Mouse (Mus musculus) left cerebral cortex, postnatal 14 days (tissue): ENCODE measurements around the gene Mzf1. TPM values are rescaled to one million over a fixed set of nuclear protein-coding genes. Genes with fewer than 3 reads are reported as not detected.

Source experiments
- DNase-seq, 2 experiments: peaks; one replicate each; pipeline ENCODE4 v3.0.0; 2021 to 2022; ENCODE audit warnings: low spot score in 2 of 2, mixed read lengths in 1 of 2
- intact Hi-C: fragments of 180-260 bp; cut with DNase I; formaldehyde crosslinking; loops from one replicate; pipeline ENCODE4 v1.15.1; 2025
- total RNA-seq, 2 experiments: library from RNA; stranded (reverse); gene quantifications; 2 replicates each; pipeline ENCODE4 v1.2.3; 2021

Mzf1 gene
- total RNA-seq, 2 experiments from 2014 or later = 15.5 to 16.7 TPM

GRCm38 (mm10) chr7:13009143-13010004 is 45.2 kb downstream of the Mzf1 start:
- DNase-seq = peak; percentile 93 to 97
- intact Hi-C loops = loop anchor here (2.0 to 5.0 kb wide), 3 partner anchors 15 to 97 kb away; no protein-coding TSS in a partner anchor

- peak in 1 of 2 experiments; percentile 7 for DNase-seq
- intact Hi-C loops = loop anchor here (2.0 to 5.0 kb wide), 3 partner anchors 17 to 95 kb away; no protein-coding TSS in a partner anchor
Observed at GRCm38 (mm10) chr7:13007341-13008092, 47.0 kb downstream of the Mzf1 start.

GRCm38 (mm10) chr7:13006531-13006930 is 48.0 kb downstream of the Mzf1 start:
- DNase-seq = no peak
- intact Hi-C loops = loop anchor here (5.0 kb wide), 1 partner anchor 94 kb away; no protein-coding TSS in a partner anchor

- DNase-seq = no peak
- intact Hi-C loops = loop anchor here (5.0 kb wide), 1 partner anchor 94 kb away; no protein-coding TSS in a partner anchor
Observed at GRCm38 (mm10) chr7:13006011-13006410, 48.6 kb downstream of the Mzf1 start.

- intact Hi-C loops = no loop called here
- no peak for DNase-seq
Observed at GRCm38 (mm10) chr7:13003380-13003779, 51.2 kb downstream of the Mzf1 start.

- intact Hi-C loops = no loop called here
Observed at GRCm38 (mm10) chr7:13001584-13001983, 53.0 kb downstream of the Mzf1 start.

GRCm38 (mm10) chr7:12998851-12999250 is 55.7 kb downstream of the Mzf1 start, which contains the start of gene Trim28:
Gene Trim28 (plus strand): TSS chr7:12999114.
- intact Hi-C loops = no loop called here
- DNase-seq = no peak

More at GRCm38 (mm10) chr7:13001584-13001983, 53.0 kb downstream of the Mzf1 start:
- DNase-seq = no peak

- intact Hi-C loops = no loop called here
- DNase-seq = no peak
Observed at GRCm38 (mm10) chr7:12998053-12998452, 56.5 kb downstream of the Mzf1 start, which contains the start of gene Slc27a5. Gene Slc27a5 (minus strand): TSS chr7:12998192.

- intact Hi-C loops = no loop called here
- DNase-seq = no peak
Observed at GRCm38 (mm10) chr7:12997230-12997629, 57.3 kb downstream of the Mzf1 start.

- no peak for DNase-seq
- intact Hi-C loops = no loop called here
Observed at GRCm38 (mm10) chr7:12995862-12996261, 58.7 kb downstream of the Mzf1 start.

- intact Hi-C loops = no loop called here
Observed at GRCm38 (mm10) chr7:12993148-12993547, 61.4 kb downstream of the Mzf1 start.

More at GRCm38 (mm10) chr7:12993148-12993547, 61.4 kb downstream of the Mzf1 start:
- no peak for DNase-seq

Other genes starting within 250 kb of the Mzf1 start
- gene Zfp329, start 235.9 kb downstream of the Mzf1 start, total RNA-seq = 10 to 100 TPM; 19.4 to 20.1 TPM
- 10 to 100 TPM; 10.5 to 11.1 TPM for gene Zfp110, start 220.0 kb downstream of the Mzf1 start, total RNA-seq
- gene Zfp128, start 173.6 kb downstream of the Mzf1 start, total RNA-seq = 1 to 10 TPM; 7.1 to 7.4 TPM
- gene Zscan22, start 156.9 kb downstream of the Mzf1 start, total RNA-seq = 10 to 100 TPM; 12.2 to 13.4 TPM
- 100 to 1,000 TPM; 363 to 401 TPM for gene Rps5, start 132.5 kb downstream of the Mzf1 start, total RNA-seq
- 1 to 10 TPM; 1.1 to 1.4 TPM for gene Rnf225, start 127.3 kb downstream of the Mzf1 start, total RNA-seq
- 10 to 100 TPM; 13.4 to 13.6 TPM for gene Zfp324, start 88.9 kb downstream of the Mzf1 start, total RNA-seq
- 1 to 10 TPM; 7.1 to 8.5 TPM for gene Zfp446, start 76.9 kb downstream of the Mzf1 start, total RNA-seq
- not detected for gene Slc27a5, start 56.6 kb downstream of the Mzf1 start, total RNA-seq
- gene Trim28, start 55.6 kb downstream of the Mzf1 start, total RNA-seq = 100 to 1,000 TPM; 218 to 223 TPM
- 10 to 100 TPM; 33.3 to 35.6 TPM for gene Zbtb45, start 44.7 kb downstream of the Mzf1 start, total RNA-seq
- 100 to 1,000 TPM; 123 to 135 TPM for gene Chmp2a, start 20.0 kb downstream of the Mzf1 start, total RNA-seq
- 100 to 1,000 TPM; 207 to 218 TPM for gene Ube2m, start 16.5 kb downstream of the Mzf1 start, total RNA-seq
- not detected for gene Vmn1r85, start 40.4 kb upstream of the Mzf1 start, total RNA-seq
- gene Vmn1r86, start 65.2 kb upstream of the Mzf1 start, total RNA-seq = not detected
- not detected for gene Vmn1r87, start 85.4 kb upstream of the Mzf1 start, total RNA-seq
- under 1 TPM; 0.13 TPM for gene Vmn1r88, start 104.8 kb upstream of the Mzf1 start, total RNA-seq
- gene Vmn1r89, start 158.3 kb upstream of the Mzf1 start, total RNA-seq = not detected
- 10 to 100 TPM in 1 of 2 experiments, 1 to 10 TPM in 1; 8.0 to 11.6 TPM for gene Lig1, start 222.5 kb upstream of the Mzf1 start, total RNA-seq
- gene Zswim9, start 224.0 kb upstream of the Mzf1 start, total RNA-seq = 10 to 100 TPM; 11.3 to 12.7 TPM